Mouse (Mus musculus) cerebellum, adult 9-11 months (tissue): Measurements from ENCODE around the gene Tbkbp1.

Experiments used
- DNase-seq: peaks from one replicate; pipeline ENCODE4 v3.0.0; 2022

Gene Tbkbp1

GRCm38 (mm10) chr11:97151343-97151801 lies at the start of gene Tbkbp1:
Tbkbp1 (minus strand) TSS chr11:97151495.
- peak; percentile 71 for DNase-seq

- no peak for DNase-seq
Observed at GRCm38 (mm10) chr11:97199519-97199918, 48.2 kb upstream of the Tbkbp1 start.

- DNase-seq, result no peak
Observed at GRCm38 (mm10) chr11:97198601-97199000, 47.3 kb upstream of the Tbkbp1 start.

- DNase-seq, result no peak
Observed at GRCm38 (mm10) chr11:97197021-97197420, 45.7 kb upstream of the Tbkbp1 start.

GRCm38 (mm10) chr11:97196541-97196940 lies 45.2 kb upstream of the Tbkbp1 start:
- no peak for DNase-seq

GRCm38 (mm10) chr11:97192621-97192951 lies 41.3 kb upstream of the Tbkbp1 start:
- no peak for DNase-seq

- DNase-seq, result no peak
Observed at GRCm38 (mm10) chr11:97191915-97192620, 40.8 kb upstream of the Tbkbp1 start.

- DNase-seq, result no peak
Observed at GRCm38 (mm10) chr11:97190992-97191391, 39.7 kb upstream of the Tbkbp1 start.

- DNase-seq, result peak; percentile 33
Observed at GRCm38 (mm10) chr11:97189645-97190044, 38.4 kb upstream of the Tbkbp1 start.

GRCm38 (mm10) chr11:97189231-97189630 lies 37.9 kb upstream of the Tbkbp1 start:
- DNase-seq, result peak; percentile 40

GRCm38 (mm10) chr11:97188643-97188955 lies 37.3 kb upstream of the Tbkbp1 start:
- DNase-seq, result no peak

- peak; percentile 100 for DNase-seq
Observed at GRCm38 (mm10) chr11:97187764-97188642, 36.7 kb upstream of the Tbkbp1 start, which contains the start of gene Kpnb1. Kpnb1 (minus strand) TSS chr11:97187881.

GRCm38 (mm10) chr11:97186947-97187763 lies 35.9 kb upstream of the Tbkbp1 start:
- DNase-seq, result peak; percentile 98

- no peak for DNase-seq
Observed at GRCm38 (mm10) chr11:97185704-97186614, 34.7 kb upstream of the Tbkbp1 start.

GRCm38 (mm10) chr11:97184875-97185274 lies 33.6 kb upstream of the Tbkbp1 start:
- DNase-seq, result no peak

- no peak for DNase-seq
Observed at GRCm38 (mm10) chr11:97182446-97182845, 31.2 kb upstream of the Tbkbp1 start.

GRCm38 (mm10) chr11:97181061-97181460 lies 29.8 kb upstream of the Tbkbp1 start:
- DNase-seq, result no peak

GRCm38 (mm10) chr11:97178198-97178597 lies 26.9 kb upstream of the Tbkbp1 start:
- DNase-seq, result no peak

GRCm38 (mm10) chr11:97176851-97177250 lies 25.6 kb upstream of the Tbkbp1 start:
- peak; percentile 49 for DNase-seq

- peak; percentile 34 for DNase-seq
Observed at GRCm38 (mm10) chr11:97175499-97175898, 24.2 kb upstream of the Tbkbp1 start.

- DNase-seq, result no peak
Observed at GRCm38 (mm10) chr11:97160341-97160740, 9.0 kb upstream of the Tbkbp1 start.

- no peak for DNase-seq
Observed at GRCm38 (mm10) chr11:97156999-97157398, 5.7 kb upstream of the Tbkbp1 start.
